Mouse (Mus musculus) thymus, adult 18-20 months (tissue): ENCODE data around the gene D10Wsu102e.

ENCODE experiments used
- DNase-seq, 2 experiments: peaks; one replicate each; pipeline ENCODE4 v3.0.0; 2022; ENCODE audit warnings: mixed read lengths in 2 of 2

Gene D10Wsu102e

DNA sequence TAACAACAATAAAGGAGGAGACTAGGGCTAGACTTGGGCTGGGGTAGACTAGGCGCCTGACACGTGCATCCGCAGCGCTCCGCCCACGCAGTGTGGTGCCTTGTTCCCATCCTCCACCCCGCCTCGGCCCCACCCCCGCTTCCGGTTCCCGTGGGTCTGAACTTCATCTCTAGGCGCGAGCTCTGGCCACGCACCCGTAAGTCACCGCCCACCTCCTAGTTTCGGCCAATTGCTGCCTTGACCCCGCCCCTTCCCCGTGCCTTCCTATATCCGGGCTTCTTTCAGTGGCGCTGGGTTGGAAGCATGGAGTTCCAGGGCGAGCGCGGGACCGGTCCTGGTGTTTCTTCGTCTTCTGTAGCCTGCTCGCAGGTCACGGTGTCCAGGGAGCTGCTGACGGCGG lies at the start of gene D10Wsu102e:
D10Wsu102e (plus strand) TSS at position 266 of the 400 bp plus-strand sequence.
- peak; percentile 93 to 96 for DNase-seq

DNA sequence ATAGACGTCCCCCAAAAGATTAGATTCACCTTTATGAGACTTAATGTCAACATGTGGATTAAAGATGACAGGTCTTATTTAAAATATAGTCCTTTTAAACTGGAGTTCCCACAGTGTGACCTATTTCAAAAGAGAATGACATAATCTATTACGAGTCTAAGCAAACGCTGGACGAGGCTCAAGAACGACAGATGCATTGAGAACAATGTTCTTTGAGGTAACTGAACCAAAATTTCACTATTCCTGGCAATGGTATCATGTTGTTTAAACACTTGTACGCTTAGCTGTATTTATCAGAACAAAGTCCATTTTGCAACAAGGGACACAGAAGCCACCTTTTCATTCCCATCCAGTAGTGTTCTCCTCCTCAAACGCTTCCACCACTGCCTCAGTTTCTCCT lies 49.7 kb upstream of the D10Wsu102e start:
- DNase-seq: no peak

GRCm38 (mm10) chr10:83313033-83313432 lies 47.0 kb upstream of the D10Wsu102e start:
- no peak for DNase-seq

GRCm38 (mm10) chr10:83320396-83320795 lies 39.6 kb upstream of the D10Wsu102e start:
- no peak for DNase-seq

- no peak for DNase-seq
Observed at GRCm38 (mm10) chr10:83320870-83321269, 39.2 kb upstream of the D10Wsu102e start.

GRCm38 (mm10) chr10:83321528-83321927 lies 38.5 kb upstream of the D10Wsu102e start:
- no peak for DNase-seq

- DNase-seq: no peak
Observed at GRCm38 (mm10) chr10:83322551-83323100, 37.4 kb upstream of the D10Wsu102e start.

DNA sequence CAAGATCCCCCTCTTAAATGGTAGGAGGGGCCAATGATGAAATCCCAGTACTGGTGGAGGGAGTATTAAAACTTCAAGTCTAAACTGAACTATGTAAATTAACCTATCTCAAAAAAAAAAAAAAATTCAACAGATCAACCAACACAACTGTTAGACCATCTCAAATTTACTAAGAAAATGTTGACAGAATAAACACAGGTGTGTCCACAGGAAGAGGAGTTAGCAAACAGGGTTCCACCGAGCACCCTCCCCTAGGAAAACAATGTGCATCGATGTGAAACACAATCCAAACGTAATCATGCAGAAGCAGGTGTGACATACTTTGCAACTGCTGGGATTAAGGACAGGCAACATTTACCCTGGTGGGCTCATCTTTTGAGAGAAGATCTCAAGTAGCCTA lies 35.1 kb upstream of the D10Wsu102e start:
- DNase-seq: no peak

DNA sequence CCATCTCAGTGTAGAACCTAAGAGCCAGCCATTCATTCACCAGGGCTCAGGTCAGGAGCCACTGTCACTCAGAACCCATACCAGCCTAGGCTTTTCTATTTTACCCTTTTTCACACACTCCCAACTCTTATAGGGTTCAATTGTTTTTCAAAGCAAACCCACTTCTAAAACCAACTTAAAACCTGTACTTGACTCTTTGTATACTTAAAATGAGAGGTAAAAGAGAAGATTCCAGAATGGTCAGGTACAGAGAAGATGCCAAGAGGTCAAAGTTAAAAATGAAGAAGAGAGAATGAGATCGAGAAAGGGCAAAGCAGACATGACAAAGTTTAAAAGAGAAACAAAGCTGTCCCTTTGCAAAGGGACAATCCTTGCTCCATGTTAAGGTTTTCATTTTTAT lies 34.1 kb upstream of the D10Wsu102e start:
- no peak for DNase-seq

- no peak for DNase-seq
Observed at GRCm38 (mm10) chr10:83326648-83327285, 33.3 kb upstream of the D10Wsu102e start.

DNA sequence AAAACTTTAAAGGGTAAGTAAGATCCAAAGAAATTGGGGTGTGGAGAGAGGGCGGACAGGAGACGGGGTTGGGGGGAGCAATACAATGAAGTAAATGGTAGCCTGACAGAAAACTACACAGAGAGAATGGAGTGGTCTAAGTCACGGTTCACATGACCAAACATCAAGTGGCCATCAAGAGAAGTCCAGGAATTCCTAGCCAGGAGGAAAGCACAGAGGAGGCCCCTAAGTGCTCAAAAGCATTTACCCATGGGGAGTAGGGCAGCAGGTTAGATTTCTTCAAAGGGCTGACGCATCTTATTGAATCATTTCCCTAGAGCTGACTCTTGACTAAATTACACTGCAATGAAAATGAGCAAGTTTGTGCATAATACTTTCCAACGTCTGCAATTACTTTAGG lies 31.2 kb upstream of the D10Wsu102e start:
- DNase-seq: no peak

- DNase-seq: peak; percentile 32 to 61
Observed at GRCm38 (mm10) chr10:83330336-83330735, 29.7 kb upstream of the D10Wsu102e start.

- DNase-seq: no peak
Observed at GRCm38 (mm10) chr10:83331811-83332210, 28.2 kb upstream of the D10Wsu102e start.

DNA sequence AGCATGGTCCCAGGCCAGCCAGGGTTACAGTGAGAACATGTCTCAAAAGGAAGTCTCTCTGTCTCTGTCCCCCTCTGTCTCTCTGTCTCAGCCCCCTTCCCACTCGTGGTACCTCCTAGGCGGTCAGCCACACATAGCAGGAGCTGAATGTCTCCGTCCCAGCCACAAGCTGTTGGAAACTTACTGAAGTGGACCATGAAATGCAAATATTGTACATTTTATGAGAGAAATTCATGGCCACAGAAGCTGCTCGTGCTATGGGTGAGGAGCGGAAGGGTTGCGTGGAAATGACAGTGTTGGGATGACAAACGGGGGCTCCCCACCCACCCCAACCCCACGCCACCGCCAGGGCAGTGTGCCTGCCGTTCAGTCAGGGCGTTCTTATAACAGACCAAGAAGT lies 27.4 kb upstream of the D10Wsu102e start:
- no peak for DNase-seq

- DNase-seq: no peak
Observed at GRCm38 (mm10) chr10:83336336-83336735, 23.7 kb upstream of the D10Wsu102e start.

DNA sequence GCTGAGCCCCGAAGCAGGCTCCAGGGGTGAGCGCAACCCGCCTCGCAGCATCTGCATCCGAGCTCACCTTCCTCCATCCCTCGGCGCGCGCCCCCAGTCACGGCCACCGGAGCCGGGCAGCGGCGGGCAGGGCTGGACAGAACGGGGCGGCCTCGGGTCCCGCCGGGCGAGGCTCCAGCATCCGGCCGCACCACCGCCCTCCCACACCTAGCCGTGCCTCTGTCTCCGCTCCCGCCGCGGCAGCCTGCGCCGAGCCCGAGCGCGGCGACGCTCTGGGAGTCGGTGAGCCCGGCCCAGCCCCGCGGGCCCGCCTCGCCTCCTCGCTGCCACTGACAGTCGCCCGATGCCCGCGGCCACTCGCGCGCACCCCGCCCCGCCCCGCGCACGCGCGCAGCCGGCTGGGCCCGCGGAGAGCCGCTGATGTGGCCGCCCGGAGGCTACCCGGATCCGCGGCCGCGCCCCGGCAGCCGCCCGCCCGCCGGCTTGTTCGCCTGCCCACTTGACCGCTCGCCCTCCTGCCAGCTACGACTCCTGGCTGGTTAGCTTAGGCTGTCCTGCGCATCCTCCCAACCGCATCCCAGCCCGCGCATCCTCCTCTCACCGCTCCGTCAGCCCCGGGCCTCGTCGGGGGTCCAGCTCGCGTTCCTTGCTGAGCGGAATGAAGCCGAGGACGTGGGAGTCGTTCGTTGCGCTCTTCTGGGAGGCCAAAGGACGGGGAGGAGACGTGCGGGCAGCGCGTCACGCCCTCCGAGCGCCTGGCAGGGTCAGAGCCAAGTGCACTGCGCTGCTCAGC lies 22.7 kb upstream of the D10Wsu102e start, which contains the start of gene Slc41a2:
Slc41a2 (minus strand) TSS at position 724 of the 793 bp plus-strand sequence.
- peak; percentile 15 to 23 for DNase-seq

- DNase-seq: no peak
Observed at GRCm38 (mm10) chr10:83337971-83338598, 21.9 kb upstream of the D10Wsu102e start.

DNA sequence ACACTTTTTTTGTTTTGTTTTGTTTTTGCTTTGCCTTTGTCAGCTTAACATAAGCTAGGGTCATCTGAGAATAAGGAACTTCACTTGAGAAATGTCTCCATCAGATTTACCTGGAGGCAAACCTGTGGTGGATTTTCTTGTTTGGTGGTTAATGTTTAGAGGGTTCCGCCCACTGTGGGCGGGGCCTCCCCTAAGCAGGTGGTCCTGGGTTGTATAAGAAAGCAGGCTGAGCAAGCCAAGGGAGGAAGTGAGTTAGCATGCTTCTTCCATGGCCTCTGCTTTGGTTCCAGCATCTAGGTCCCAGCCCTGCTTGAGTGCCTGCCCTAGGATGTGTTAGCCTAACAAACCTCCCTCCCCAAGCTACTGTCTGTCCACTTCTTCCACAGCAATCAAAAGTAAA lies 18.8 kb upstream of the D10Wsu102e start:
- no peak for DNase-seq

GRCm38 (mm10) chr10:83343171-83343570 lies 16.9 kb upstream of the D10Wsu102e start:
- no peak for DNase-seq

GRCm38 (mm10) chr10:83343828-83344685 lies 16.0 kb upstream of the D10Wsu102e start:
- no peak for DNase-seq

GRCm38 (mm10) chr10:83345693-83346358 lies 14.2 kb upstream of the D10Wsu102e start:
- no peak for DNase-seq

DNA sequence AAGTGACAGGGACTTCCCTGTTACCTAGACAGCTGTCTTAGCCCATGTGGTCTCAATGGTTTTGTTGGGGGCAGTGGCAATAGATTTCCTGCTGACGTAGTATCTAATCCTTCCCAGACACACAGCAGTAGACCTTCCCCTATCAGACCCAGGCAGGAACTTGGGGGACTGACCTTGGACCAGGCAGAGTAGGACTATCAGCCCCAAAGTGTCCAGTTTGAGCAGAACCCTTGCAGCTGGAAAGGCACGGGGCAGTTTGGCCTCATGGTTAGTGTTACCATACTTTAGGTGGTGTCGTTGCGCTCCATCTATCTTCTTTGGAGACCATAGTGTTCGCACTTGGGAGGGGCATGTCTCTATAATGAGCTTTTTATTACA lies 13.7 kb upstream of the D10Wsu102e start:
- no peak for DNase-seq
